Mouse (Mus musculus): ENCODE measurements around the gene Pkib.

DNA sequence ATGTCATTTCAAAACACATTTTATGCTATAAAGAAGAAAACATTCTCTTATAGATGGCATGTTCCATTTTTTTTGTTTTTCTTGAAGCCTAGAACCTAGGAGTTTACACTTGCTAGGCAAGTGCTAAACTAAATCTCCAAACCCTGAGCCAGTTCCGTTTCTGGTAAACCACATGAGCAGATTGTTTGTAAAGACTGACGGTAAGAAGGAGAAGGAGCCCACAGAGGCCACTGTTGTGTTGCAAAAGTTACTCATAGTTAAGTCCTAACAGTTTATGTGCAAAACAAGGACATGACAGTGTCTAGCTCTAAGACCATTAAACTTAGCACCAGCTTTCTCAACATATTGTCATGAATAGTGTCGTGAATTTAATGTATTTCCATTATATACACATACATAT is 99.9 kb downstream of the Pkib start:
- TF ChIP-seq POLR2A (IDR thresholded peaks at IDR 0.05; ENCODE audit: control insufficient read depth, low read depth, low read length) (no peak), CTCF (IDR thresholded peaks at IDR 0.05; ENCODE audit: control insufficient read depth, insufficient read depth, insufficient replicate concordance, low read depth, low read length) (no peak)

All from testis, adult 2 months (tissue).